Mouse (Mus musculus): ENCODE data around the gene Ncor1. TPM values are rescaled to one million over a fixed set of nuclear protein-coding genes. Genes with fewer than 3 reads are reported as not detected.

The Ncor1 gene
- 137 and 144 TPM in 2 replicates for polyA plus RNA-seq (2016; fragmentation: Nextera tagmentation; extraction: Ambion mirVana)

DNA sequence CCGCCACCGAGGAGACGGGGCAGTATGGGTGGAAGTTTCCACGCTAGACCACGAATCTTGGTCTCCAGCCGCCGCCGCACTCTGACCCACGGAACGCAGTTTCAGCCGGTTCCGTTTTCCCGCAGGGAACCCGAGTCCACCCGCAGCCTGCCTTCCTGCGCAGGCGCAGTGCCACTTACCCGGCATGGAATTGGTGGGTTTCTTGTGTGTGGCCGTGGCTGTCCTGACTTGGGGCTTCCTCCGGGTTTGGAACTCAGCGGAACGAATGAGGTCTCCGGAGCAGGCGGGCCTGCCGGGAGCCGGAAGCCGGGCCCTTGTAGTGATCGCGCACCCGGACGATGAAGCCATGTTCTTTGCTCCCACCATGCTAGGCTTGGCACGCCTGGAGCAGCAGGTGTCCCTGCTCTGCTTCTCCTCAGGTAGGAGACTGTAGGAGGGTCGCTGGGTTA is at the start of gene Ncor1, which contains the start of gene Pigl:
Ncor1 (minus strand) TSS at position 266 of the 449 bp plus-strand sequence.
Pigl (plus strand) TSS at position 185 of the 449 bp plus-strand sequence.
- H3K4me3 ChIP-seq: peak within 1 kb of the TSS; percentile 95
- peak within 1 kb of the TSS; percentile 99 for H3K27ac ChIP-seq (replicated peaks)
- peaks cover 26% of the 10 kb centered on the region for H3K4me1 ChIP-seq
- H3K36me3 ChIP-seq (replicated peaks): peaks cover 7% of the 10 kb centered on the region
- no peaks in the 10 kb centered on the region for H3K9me3 ChIP-seq
- peak; percentile 90 for DNase-seq (ENCODE audit: low spot score)
- WGBS: under 1% methylated on average over 33 of the region's 33 CpGs
- H3K27me3 ChIP-seq (replicated peaks; ENCODE audit: low read depth, poor library complexity, severe bottlenecking): no peaks in the 10 kb centered on the region

DNA sequence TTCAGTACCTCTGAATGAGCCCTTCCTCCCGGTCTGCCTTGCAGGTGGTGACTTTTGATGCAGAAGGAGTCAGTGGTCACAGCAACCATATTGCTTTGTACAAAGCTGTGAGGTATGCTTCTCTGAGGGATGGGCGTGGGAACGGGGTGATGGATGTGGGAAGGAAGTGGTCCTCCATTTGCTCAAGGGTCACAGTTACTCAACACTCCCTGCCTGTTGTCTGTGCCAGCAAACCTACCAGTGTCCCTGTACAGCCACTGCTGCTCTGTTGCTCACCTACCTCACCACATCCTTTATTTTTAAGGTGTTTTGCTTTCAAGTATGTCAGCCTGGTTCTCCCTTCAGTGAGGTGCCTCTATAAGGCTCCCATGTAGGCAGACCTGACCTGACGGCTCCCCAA is 49.3 kb upstream of the Ncor1 start:
- Histone ChIP-seq H3K36me3 (replicated peaks) (peaks cover 6% of the 10 kb centered on the region), H3K27ac (replicated peaks) (no peak overlapping the region), H3K27me3 (replicated peaks; ENCODE audit: low read depth, poor library complexity, severe bottlenecking) (no peaks in the 10 kb centered on the region), H3K4me3 (no peak overlapping the region), H3K4me1 (no peaks in the 10 kb centered on the region; the same call in 1 of the 2 replicates), H3K9me3 (no peaks in the 10 kb centered on the region)
- whole genome bisulfite sequencing: 87% methylated on average over 4 of the region's 4 CpGs
- DNase-seq (ENCODE audit: low spot score): no peak

DNA sequence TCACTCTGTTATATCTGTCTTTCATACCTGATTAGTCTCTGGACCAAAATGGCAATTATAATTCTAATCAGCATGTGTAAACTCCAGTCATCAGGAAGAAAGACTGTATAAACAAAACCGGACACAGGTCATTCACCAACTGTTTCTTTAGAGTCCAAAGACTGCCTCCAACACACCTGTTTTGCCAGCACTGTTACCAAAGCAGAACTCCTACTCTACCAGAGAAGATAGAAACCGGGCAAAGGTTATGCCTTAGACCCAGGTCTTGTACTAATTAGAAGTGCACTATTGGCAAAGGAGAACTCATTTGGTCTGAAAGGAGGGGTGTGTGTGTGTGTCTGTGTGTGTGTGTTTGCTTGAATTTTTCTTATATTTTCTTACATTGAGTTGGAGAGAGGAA is 42.2 kb upstream of the Ncor1 start:
- no peaks in the 10 kb centered on the region for H3K9me3 ChIP-seq
- no peaks in the 10 kb centered on the region for H3K27me3 ChIP-seq (replicated peaks; ENCODE audit: low read depth, poor library complexity, severe bottlenecking)
- 0 out of 2 replicates have a peak, but pooled peaks cover 5% of the 10 kb centered on the region for H3K36me3 ChIP-seq (replicated peaks)
- no peak for DNase-seq (ENCODE audit: low spot score)
- H3K4me3 ChIP-seq: no peak overlapping the region
- no peak overlapping the region for H3K27ac ChIP-seq (replicated peaks)
- peaks cover 7% of the 10 kb centered on the region for H3K4me1 ChIP-seq
- 90% methylated on average over 2 of the region's 2 CpGs for WGBS

DNA sequence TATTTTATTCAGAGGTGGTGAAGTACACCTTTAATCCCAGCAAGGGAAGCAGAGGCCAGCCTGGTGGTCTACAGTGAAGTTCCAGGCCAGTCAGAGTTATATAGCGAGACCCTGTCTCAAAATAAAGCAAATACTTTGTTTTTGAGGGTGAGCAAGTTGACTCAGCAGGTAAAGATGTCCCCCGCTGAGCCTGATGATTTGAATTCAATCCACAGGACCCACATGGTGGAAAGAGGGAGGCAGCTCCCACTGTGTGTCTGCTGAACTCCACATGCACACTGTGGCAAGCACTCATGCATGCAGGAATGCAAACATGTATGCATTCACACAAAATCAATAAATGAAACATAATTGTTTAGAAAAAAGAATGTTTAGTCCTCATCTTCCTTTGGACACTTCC is 40.5 kb upstream of the Ncor1 start:
- Histone ChIP-seq H3K4me1 (peaks cover 21% of the 10 kb centered on the region), H3K27me3 (replicated peaks; ENCODE audit: low read depth, poor library complexity, severe bottlenecking) (no peaks in the 10 kb centered on the region), H3K9me3 (no peaks in the 10 kb centered on the region), H3K27ac (replicated peaks) (no peak overlapping the region), H3K4me3 (no peak overlapping the region), H3K36me3 (replicated peaks) (no peaks in the 10 kb centered on the region)
- no peak for DNase-seq (ENCODE audit: low spot score)
- WGBS: 86% methylated on average over 2 of the region's 2 CpGs

DNA sequence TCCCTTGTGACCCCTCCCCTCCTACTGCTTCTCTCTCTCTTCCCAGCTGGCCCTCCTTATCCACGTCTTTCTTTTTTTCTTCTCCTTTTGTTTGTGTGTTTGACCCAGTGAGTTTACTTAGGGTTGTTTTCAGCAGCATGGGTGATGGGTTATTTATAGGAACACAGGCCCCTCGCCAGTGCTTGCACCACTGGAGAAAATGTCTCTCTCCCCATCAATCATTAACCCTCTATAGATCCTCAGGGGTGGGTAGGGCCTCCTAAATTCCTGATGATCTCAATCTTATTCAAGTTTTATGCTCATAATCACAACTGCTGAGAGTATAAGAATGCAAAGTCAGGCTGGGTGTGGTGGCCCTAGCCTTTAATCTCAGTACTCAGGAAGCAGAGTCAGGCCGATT is 38.8 kb upstream of the Ncor1 start:
- Histone ChIP-seq H3K27me3 (replicated peaks; ENCODE audit: low read depth, poor library complexity, severe bottlenecking) (no peaks in the 10 kb centered on the region), H3K4me1 (peaks cover 21% of the 10 kb centered on the region), H3K36me3 (replicated peaks) (no peaks in the 10 kb centered on the region), H3K4me3 (no peak overlapping the region), H3K27ac (replicated peaks) (no peak overlapping the region), H3K9me3 (no peaks in the 10 kb centered on the region)
- WGBS: 63% methylated on average over 3 of the region's 3 CpGs
- DNase-seq (ENCODE audit: low spot score): no peak

DNA sequence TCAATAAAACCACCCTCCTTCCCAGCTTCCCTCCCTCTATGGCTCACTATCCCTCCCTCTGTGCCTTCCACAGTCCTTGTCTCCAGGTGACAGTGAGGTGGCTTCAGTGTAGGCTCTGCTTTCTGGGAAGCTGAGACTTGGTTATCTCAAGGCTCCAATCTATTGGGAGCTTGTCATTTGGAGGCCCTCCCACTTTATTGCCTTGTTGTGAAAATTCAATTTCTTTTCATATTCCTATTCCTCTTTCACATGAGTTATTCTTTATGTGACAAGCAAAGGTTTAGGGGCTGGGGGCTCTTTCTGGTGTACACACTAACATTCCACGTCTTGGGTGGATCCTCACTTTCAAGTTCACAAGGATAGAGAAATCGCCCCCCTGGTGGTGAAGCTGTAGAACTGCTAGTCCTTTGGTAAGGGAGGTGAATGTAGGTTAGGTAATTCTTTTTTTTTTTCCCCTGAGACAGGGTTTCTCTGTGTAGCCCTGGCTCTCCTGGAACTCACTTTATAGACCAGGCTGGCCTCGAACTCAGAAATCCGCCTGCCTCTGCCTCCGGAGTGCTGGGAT is 37.9 kb upstream of the Ncor1 start:
- DNase-seq (ENCODE audit: low spot score): peak; percentile 51
- H3K36me3 ChIP-seq (replicated peaks): no peaks in the 10 kb centered on the region
- peak overlapping the region; percentile 89; the same call in 1 of the 2 replicates for H3K27ac ChIP-seq (replicated peaks)
- WGBS: 58% methylated on average over 5 of the region's 5 CpGs
- no peak overlapping the region for H3K4me3 ChIP-seq
- peaks cover 21% of the 10 kb centered on the region for H3K4me1 ChIP-seq
- H3K9me3 ChIP-seq: no peaks in the 10 kb centered on the region
- H3K27me3 ChIP-seq (replicated peaks; ENCODE audit: low read depth, poor library complexity, severe bottlenecking): no peaks in the 10 kb centered on the region

DNA sequence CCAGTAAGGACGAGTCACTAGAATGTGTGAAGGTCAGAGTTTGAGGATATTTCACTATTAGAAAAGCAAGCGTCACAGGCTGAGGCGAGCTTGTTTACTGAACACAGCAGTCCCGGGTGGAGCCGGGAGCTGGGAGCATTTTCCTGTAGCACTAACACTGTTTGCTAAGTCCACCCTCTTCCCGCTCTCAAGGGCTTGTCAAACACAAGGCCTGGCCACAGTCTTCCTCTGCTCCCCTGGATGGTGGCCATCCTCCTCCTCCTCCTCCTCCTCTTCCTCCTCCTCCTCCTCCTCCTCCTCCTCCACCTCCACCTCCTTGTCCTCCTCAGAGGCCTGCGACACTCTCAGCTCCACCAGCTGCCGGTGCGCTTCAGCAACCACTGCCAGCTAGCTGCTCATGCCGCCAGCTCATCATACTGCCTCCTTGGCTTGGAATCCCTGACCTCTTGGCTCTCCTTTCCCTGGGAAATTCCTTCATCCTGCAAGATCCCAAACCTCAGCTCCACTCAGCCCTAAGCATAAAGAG is 37.0 kb upstream of the Ncor1 start:
- WGBS: 29% methylated on average over 10 of the region's 10 CpGs
- no peaks in the 10 kb centered on the region for H3K9me3 ChIP-seq
- H3K36me3 ChIP-seq (replicated peaks): no peaks in the 10 kb centered on the region
- no peaks in the 10 kb centered on the region for H3K27me3 ChIP-seq (replicated peaks; ENCODE audit: low read depth, poor library complexity, severe bottlenecking)
- peak overlapping the region; percentile 89 for H3K27ac ChIP-seq (replicated peaks)
- peaks cover 21% of the 10 kb centered on the region for H3K4me1 ChIP-seq
- H3K4me3 ChIP-seq: peak overlapping the region; percentile 29
- peak; percentile 32 for DNase-seq (ENCODE audit: low spot score)

DNA sequence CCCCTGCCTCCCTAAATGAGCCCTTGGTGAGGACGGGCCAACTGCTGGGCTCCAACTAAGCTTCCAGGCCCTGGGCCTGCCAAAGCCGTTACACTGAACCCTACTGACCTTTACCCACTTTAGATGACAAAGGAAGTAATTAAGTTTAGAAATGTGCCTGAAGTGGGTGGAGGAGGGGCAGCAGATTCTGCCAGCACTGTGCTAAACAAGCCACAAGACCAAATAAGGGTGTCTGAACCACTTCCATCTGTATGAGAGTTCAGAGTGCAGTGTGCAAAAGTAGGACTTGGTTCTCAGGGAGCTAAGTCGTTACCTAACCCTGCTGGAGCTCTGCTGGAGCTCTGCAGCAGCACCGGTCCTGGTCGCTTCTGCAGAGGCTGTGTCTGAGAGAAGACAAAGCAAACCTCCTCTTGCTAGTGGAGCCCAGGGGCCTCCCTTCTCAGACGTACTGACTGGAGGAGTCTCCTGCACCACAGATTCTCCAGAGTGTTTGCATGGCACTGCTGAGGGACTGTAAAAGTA is 36.5 kb upstream of the Ncor1 start:
- Histone ChIP-seq H3K4me3 (peak overlapping the region; percentile 29), H3K9me3 (no peaks in the 10 kb centered on the region), H3K27ac (replicated peaks) (peak overlapping the region; percentile 89), H3K27me3 (replicated peaks; ENCODE audit: low read depth, poor library complexity, severe bottlenecking) (no peaks in the 10 kb centered on the region), H3K36me3 (replicated peaks) (no peaks in the 10 kb centered on the region), H3K4me1 (peaks cover 21% of the 10 kb centered on the region)
- 3% methylated on average over 6 of the region's 6 CpGs for WGBS
- DNase-seq (ENCODE audit: low spot score): peak; percentile 78

DNA sequence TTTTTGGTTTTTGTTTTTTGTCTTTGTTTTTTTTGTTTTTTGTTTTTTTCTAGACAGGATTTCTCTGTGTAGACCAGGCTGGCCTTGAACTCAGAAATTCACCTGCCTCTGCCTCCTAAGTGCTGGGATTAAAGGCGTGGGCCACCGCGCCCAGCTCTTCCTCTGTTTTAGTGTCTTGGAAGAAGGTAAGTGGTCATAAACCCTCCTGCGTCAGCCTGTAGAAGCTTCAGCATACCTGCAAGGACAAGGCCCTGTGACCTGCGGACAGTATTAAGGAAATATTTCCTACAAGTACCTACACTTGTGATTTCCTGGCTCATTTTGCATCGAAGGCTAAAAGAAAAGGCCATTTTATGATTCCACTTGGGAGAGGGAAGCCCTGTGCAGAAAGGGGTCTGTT is 35.4 kb upstream of the Ncor1 start:
- Histone ChIP-seq H3K27me3 (replicated peaks; ENCODE audit: low read depth, poor library complexity, severe bottlenecking) (no peaks in the 10 kb centered on the region), H3K4me1 (peaks cover 21% of the 10 kb centered on the region), H3K27ac (replicated peaks) (no peak overlapping the region; the same call in 1 of the 2 replicates), H3K4me3 (no peak overlapping the region), H3K36me3 (replicated peaks) (no peaks in the 10 kb centered on the region), H3K9me3 (no peaks in the 10 kb centered on the region)
- DNase-seq (ENCODE audit: low spot score): no peak
- 93% methylated on average over 6 of the region's 6 CpGs for WGBS

DNA sequence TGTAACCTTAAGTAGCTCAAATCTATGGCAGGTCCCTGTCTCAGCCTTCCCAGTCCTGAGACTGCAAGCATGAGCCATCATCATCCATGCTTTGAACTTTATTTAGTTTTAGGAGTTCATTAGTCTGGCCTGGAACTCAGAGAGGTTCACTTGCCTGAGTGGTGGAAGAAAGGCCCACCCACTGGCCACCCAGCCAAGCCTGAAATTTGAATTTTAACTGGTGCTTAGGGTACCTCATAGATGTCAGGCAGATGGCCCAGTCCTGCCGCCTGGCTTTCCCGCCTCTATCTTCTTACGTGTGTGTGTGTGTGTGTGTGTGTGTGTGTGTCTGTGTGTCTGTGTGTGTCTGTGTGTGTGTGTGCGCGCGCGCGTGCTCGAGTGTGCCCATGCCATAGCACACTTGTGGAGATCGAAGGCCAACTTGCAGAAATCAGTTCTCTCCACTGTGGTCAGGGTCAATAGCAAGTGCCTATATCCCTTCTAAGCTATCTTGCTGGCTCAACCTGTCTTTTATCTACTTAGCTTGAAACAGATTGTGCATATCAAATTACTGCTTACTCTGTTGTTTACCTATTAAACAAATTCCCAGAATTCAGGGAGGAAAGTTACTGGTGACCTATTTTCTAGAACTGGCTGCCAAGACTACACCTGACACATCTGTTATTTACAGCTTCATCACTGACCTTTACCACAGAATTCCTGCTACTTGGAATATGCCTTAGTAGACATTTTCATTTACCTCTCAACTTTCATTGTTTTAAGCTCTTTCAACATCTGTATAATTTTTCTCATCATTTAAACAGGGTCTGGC is 29.4 kb upstream of the Ncor1 start:
- DNase-seq (ENCODE audit: low spot score): no peak
- Histone ChIP-seq H3K27me3 (replicated peaks; ENCODE audit: low read depth, poor library complexity, severe bottlenecking) (no peaks in the 10 kb centered on the region), H3K27ac (replicated peaks) (no peak overlapping the region), H3K4me3 (no peak overlapping the region), H3K36me3 (replicated peaks) (no peaks in the 10 kb centered on the region), H3K9me3 (no peaks in the 10 kb centered on the region), H3K4me1 (no peaks in the 10 kb centered on the region)
- WGBS: 96% methylated on average over 10 of the region's 10 CpGs

DNA sequence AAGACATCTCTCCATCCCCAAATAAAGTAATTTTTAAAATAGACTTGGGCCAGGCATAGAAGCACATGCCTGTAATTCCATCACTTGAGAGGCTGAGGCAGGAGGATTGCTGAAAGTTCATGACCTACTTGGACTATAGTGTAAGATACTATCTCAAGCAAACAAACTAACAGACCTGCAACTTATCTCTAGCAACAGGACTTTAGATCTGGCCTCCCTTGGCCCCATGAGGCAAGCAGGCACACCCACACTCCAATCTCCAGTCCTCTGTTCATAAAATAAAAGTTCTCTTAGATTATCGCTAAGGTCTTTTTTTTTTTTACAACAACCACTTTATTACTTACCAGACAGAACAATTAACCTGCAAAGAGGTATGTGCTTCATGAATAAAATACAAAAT is 28.6 kb upstream of the Ncor1 start:
- no peaks in the 10 kb centered on the region for H3K36me3 ChIP-seq (replicated peaks)
- H3K4me3 ChIP-seq: no peak overlapping the region
- no peaks in the 10 kb centered on the region for H3K9me3 ChIP-seq
- DNase-seq (ENCODE audit: low spot score): no peak
- no peaks in the 10 kb centered on the region for H3K4me1 ChIP-seq
- 98% methylated on average over 1 of the region's 1 CpGs for WGBS
- no peak overlapping the region for H3K27ac ChIP-seq (replicated peaks)
- no peaks in the 10 kb centered on the region for H3K27me3 ChIP-seq (replicated peaks; ENCODE audit: low read depth, poor library complexity, severe bottlenecking)

DNA sequence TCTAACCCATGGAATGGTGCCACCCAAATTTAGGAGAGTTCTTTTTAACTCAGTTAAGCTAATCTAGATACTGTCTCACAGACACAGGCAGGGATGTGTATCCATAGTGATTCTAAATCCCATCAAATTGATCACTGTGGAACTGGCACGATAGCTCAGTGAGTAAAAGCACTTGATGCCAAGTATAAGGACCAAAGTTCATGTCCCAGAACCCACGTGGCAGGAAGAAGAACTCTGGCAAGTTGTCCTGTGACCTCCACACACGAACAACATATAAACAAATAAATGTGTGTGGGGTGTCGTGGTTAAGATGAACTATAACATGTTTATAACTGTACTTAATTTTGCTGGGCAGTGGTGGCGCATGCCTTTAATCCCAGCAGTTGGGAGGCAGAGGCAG is 21.2 kb upstream of the Ncor1 start:
- H3K4me1 ChIP-seq: no peaks in the 10 kb centered on the region
- H3K36me3 ChIP-seq (replicated peaks): no peaks in the 10 kb centered on the region
- WGBS: 88% methylated on average over 5 of the region's 5 CpGs
- no peaks in the 10 kb centered on the region for H3K27me3 ChIP-seq (replicated peaks; ENCODE audit: low read depth, poor library complexity, severe bottlenecking)
- H3K4me3 ChIP-seq: no peak overlapping the region
- DNase-seq (ENCODE audit: low spot score): no peak
- H3K9me3 ChIP-seq: no peaks in the 10 kb centered on the region
- H3K27ac ChIP-seq (replicated peaks): no peak overlapping the region

Measured in embryonic facial prominence, embryonic 10.5 days (tissue).